Mouse (Mus musculus) forebrain, embryonic 14.5 days (tissue): ENCODE measurements around the gene Hmgb1. TPM values are rescaled to one million over a fixed set of nuclear protein-coding genes. Genes with fewer than 3 reads are reported as not detected.

Source experiments
- ATAC-seq: fragments of 200-750 bp; cut with Nextera tagmentation; 2 replicates; pipeline ENCODE4 v1.8.0; 2017; ENCODE audit warnings: mild to moderate bottlenecking, moderate library complexity
- DNase-seq: peaks from one replicate; pipeline ENCODE4 v3.0.0-alpha.2; 2015; ENCODE audit warnings: low spot score
- H3K27ac ChIP-seq: fragments of 300-500 bp; sonication (generic); 2 replicates; pipeline ENCODE4 v1.5.1; 2014; ENCODE audit warnings: low read depth, mild to moderate bottlenecking, control low read depth, low read length, moderate library complexity
- H3K27me3 ChIP-seq: fragments of 300-500 bp; sonication (generic); replicated peaks from 2 replicates; pipeline ENCODE4 v1.6.1; 2014; ENCODE audit warnings: low read length, control low read depth, mixed read lengths; ENCODE audit not compliant: control insufficient read depth, insufficient read depth
- H3K36me3 ChIP-seq: fragments of 300-500 bp; sonication (generic); 2 replicates; pipeline ENCODE4 v1.6.1; 2014; ENCODE audit warnings: low read length, control low read depth; ENCODE audit not compliant: control insufficient read depth, insufficient read depth
- H3K4me1 ChIP-seq: fragments of 300-500 bp; sonication (generic); 2 replicates; pipeline ENCODE4 v1.6.1; 2014; ENCODE audit warnings: antibody characterized with exemption, low read length, control low read depth; ENCODE audit not compliant: control insufficient read depth, insufficient read depth
- H3K4me2 ChIP-seq: fragments of 300-500 bp; sonication (generic); 2 replicates; pipeline ENCODE4 v1.6.1; 2014; ENCODE audit warnings: mild to moderate bottlenecking, control low read depth, low read length
- H3K4me3 ChIP-seq: fragments of 300-500 bp; sonication (generic); 2 replicates; pipeline ENCODE4 v1.5.1; 2014; ENCODE audit warnings: low read depth, low read length, control low read depth
- H3K9ac ChIP-seq: fragments of 300-500 bp; sonication (generic); 2 replicates; pipeline ENCODE4 v1.6.1; 2014; ENCODE audit warnings: mild to moderate bottlenecking, low read length, control low read depth, moderate library complexity
- H3K9me3 ChIP-seq: fragments of 300-500 bp; sonication (generic); replicated peaks from 2 replicates; pipeline ENCODE4 v1.6.1; 2016; ENCODE audit warnings: low read length, control low read depth, mixed read lengths; ENCODE audit not compliant: control insufficient read depth
- WGBS: fragments of 180-500 bp; shearing (Covaris S2); extraction: QIAGEN DNeasy Blood & Tissue Kit; methylation state at CpG from one replicate; pipeline ENCODE4 v1.1.7; 2014; 5-methylcytosine and 5-hydroxymethylcytosine counted together
- polyA plus RNA-seq: library from polyadenylated mRNA; unstranded; fragments of >200 nt; fragmentation: Nextera tagmentation; extraction: Ambion mirVana; gene quantifications from 2 replicates; pipeline ENCODE4 v1.2.1, GENCODE M21; 2014

Hmgb1 gene
- polyA plus RNA-seq, 1 experiment from 2014 or later = 1,219 TPM

DNA sequence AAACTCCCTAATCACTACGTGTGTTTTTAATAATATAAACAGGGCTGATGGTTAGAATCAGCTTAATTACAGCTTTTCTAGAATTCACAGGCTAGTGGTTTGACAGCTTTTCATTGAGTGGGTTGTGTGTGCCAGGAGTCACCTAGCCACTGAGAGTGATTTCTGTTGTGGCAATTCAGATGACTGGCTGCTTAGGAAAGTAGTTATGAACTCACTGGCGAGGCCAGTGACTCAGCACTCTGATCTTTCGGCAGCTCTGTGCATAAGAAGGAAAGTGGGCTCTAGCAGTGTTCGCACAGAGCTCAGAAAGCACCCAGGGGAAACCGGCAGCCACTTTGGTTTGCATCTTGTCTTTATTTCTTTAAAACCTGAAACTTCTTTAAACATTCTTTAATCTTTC is 18.7 kb upstream of the Hmgb1 start:
- Histone ChIP-seq H3K4me1 (no peaks in the 10 kb centered on the region), H3K4me3 (no peak overlapping the region), H3K9me3 (no peaks in the 10 kb centered on the region), H3K27ac (no peak overlapping the region), H3K27me3 (no peaks in the 10 kb centered on the region), H3K4me2 (no peak overlapping the region), H3K9ac (no peak overlapping the region), H3K36me3 (peaks cover 77% of the 10 kb centered on the region)
- ATAC-seq (no peak), DNase-seq (no peak)
- 84% methylated on average over 5 of the region's 5 CpGs for WGBS

DNA sequence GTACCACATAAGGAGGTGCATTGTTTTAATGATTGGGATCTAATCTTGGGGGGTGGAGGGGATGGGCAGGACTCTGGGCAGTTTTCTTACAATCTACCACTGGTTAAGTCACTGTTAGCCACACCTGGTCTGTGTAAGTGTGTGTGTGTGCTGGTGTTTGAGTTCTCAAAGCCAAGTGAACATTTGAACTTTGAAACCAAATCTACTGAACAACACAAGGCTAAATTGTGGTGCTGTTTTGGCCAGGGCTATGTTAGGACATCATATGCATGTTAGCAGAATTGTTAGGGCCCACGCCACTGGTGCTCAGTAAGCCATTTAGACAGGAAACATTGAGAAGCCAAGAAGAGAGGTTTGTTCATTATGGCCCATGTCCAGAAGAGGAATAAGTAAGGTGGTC is 14.5 kb upstream of the Hmgb1 start:
- no peak for DNase-seq
- Histone ChIP-seq H3K36me3 (peaks cover 71% of the 10 kb centered on the region), H3K9me3 (no peaks in the 10 kb centered on the region), H3K4me3 (no peak overlapping the region), H3K27me3 (no peaks in the 10 kb centered on the region), H3K9ac (no peak overlapping the region), H3K4me2 (no peak overlapping the region), H3K4me1 (no peaks in the 10 kb centered on the region), H3K27ac (no peak overlapping the region)
- WGBS = 95% methylated on average over 1 of the region's 1 CpGs
- ATAC-seq = no peak

DNA sequence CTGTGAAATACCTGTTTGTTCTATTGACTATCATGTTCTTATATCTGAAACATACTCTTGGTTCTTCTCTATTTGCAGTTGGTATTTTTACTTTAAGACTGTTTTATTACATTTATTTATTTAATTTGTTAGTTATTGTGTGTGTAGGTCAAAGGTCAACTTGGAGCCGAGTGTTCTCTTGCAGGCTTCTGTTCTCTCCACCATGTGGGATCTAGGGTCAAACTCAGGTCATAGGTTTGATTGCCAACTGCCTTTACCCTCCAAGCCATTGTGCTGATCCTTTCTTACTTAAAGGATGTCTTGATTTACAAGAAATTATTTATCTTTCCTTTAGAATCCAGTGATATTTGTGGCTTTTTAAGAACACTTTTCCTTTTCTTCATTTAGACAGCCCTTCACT is 12.3 kb upstream of the Hmgb1 start:
- DNase-seq (no peak), ATAC-seq (no peak)
- H3K9me3 ChIP-seq = no peaks in the 10 kb centered on the region
- H3K36me3 ChIP-seq = peaks cover 65% of the 10 kb centered on the region
- no peak overlapping the region for H3K27ac ChIP-seq
- WGBS = 0% methylated on average over 1 of the region's 1 CpGs
- no peak overlapping the region for H3K4me2 ChIP-seq
- H3K4me1 ChIP-seq = no peaks in the 10 kb centered on the region
- H3K27me3 ChIP-seq = no peaks in the 10 kb centered on the region
- no peak overlapping the region for H3K9ac ChIP-seq
- H3K4me3 ChIP-seq = no peak overlapping the region

DNA sequence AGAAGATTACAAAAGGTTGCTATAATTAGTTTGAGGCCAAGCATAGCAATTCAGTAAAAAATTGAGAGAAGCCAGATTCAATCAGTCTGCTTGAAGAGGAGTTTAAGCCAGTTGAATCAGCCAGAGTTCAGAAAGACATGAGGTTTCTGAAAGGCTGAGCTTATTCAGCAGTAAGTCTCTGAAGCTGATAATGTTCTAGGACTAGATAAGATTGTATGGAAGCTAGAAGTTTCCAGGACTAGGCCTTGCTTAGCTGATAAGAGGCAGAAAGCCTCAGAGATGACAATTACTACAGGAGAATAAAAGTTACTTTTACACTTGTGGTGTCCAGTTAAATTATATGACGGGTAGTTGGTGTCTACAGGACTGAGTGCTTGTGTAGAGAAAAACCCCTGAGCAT is 5.9 kb upstream of the Hmgb1 start:
- ATAC-seq = no peak

DNA sequence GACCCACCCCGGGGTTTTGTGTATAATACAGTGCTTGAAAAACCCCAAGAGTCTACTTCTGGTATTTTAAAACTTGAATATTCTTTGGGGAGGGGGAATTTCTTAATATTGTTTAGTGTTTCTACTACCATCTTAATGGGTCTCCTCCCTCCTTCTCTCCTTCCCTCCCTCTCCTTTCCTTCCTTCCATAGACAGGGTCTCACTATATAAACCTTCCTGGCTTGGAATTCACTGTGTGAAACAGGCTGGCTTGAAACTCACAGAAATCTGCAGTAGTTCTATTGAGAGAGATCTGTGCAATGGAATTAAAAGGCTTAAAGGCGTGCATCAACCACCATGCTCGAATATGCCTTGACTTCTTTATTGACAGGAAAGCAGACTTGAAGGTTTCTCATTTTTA is 1.5 kb upstream of the Hmgb1 start:
- Histone ChIP-seq H3K9ac (peak overlapping the region; percentile 68), H3K27me3 (no peaks in the 10 kb centered on the region), H3K4me3 (peak overlapping the region; percentile 53), H3K36me3 (peaks cover 19% of the 10 kb centered on the region), H3K27ac (no peak overlapping the region), H3K4me1 (peaks cover 12% of the 10 kb centered on the region), H3K4me2 (peak overlapping the region; percentile 79), H3K9me3 (no peaks in the 10 kb centered on the region)
- WGBS = 80% methylated on average over 3 of the region's 3 CpGs
- no peak for ATAC-seq
- DNase-seq = no peak

More for the DNA sequence above, 5.9 kb upstream of the Hmgb1 start:
- Histone ChIP-seq H3K4me2 (no peak overlapping the region), H3K36me3 (peaks cover 57% of the 10 kb centered on the region), H3K27me3 (no peaks in the 10 kb centered on the region), H3K4me1 (peaks cover 12% of the 10 kb centered on the region), H3K9me3 (no peaks in the 10 kb centered on the region), H3K9ac (no peak overlapping the region), H3K4me3 (no peak overlapping the region), H3K27ac (no peak overlapping the region)
- no peak for DNase-seq
- WGBS = 95% methylated on average over 1 of the region's 1 CpGs

DNA sequence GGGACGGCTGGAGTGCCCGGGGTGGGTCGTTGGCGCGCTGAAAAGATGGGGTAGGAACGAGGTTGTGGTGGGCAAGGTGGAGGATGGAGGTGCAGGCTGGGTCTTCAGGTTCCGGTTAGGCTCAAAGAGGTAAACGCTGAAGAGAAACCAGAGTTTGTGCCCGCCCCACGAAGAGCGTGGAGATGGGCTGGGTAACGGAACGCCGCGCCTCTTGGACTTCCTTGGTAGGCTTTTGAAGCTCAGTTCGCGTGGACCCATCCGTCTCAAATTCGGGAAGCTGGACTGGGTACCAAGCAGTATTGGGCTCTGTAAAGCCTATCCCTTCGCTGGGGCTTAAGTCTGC is 526 bp upstream of the Hmgb1 start:
- peak overlapping the region; percentile 94; the same call in 1 of the 2 replicates for H3K27ac ChIP-seq
- H3K4me2 ChIP-seq = peak overlapping the region; percentile 79
- under 1% methylated on average over 20 of the region's 20 CpGs for WGBS
- ATAC-seq (no peak), DNase-seq (no peak)
- H3K9me3 ChIP-seq = no peaks in the 10 kb centered on the region
- peak overlapping the region; percentile 53 for H3K4me3 ChIP-seq
- no peaks in the 10 kb centered on the region for H3K27me3 ChIP-seq
- H3K4me1 ChIP-seq = peaks cover 12% of the 10 kb centered on the region
- peak overlapping the region; percentile 68 for H3K9ac ChIP-seq
- peaks cover 11% of the 10 kb centered on the region for H3K36me3 ChIP-seq

DNA sequence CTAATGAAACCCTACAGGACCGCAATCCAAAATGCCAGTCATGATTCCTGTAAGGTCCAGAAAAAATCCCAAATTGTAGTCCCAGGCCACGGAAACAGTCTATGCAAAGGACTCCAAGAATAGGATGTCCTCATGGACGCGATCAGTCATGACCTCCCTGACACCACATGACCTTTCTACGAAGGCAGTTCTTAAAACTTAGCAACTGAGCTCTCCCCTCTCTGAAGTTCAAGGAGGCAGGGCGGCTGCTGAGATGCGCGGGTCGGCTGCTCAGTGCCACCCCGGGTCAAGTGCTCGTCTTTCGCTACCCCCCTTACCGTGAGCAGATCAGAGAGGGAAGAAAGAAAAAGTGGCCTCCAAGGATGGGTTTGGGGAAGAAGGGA is 577 bp downstream of the Hmgb1 start:
- Histone ChIP-seq H3K4me2 (peak overlapping the region; percentile 64), H3K27ac (peak overlapping the region; percentile 94), H3K4me3 (peak overlapping the region; percentile 53), H3K27me3 (no peaks in the 10 kb centered on the region), H3K4me1 (peaks cover 12% of the 10 kb centered on the region), H3K36me3 (no peaks in the 10 kb centered on the region), H3K9ac (peak overlapping the region; percentile 82), H3K9me3 (no peaks in the 10 kb centered on the region)
- WGBS = 0% methylated on average over 13 of the region's 13 CpGs
- ATAC-seq = no peak
- DNase-seq = no peak

DNA sequence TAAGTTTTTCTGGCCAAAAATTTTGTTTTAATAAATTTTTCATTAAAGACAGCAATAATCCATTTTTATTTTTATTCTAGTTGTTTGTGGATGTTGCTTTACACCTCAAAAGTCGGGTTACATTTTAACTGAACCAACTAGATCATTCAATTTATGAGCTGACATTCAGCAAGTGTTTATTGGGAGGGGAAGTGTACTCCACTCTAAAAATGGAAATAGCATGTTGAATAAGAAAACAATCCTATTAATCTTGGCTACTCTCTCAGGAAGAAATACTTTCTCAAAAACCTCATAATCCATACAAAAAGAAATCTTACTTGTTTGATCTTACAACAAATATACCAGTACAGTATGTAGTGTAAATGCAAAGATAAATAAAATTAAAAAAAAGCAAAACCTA is 1.2 kb downstream of the Hmgb1 start:
- H3K27me3 ChIP-seq = no peaks in the 10 kb centered on the region
- H3K4me1 ChIP-seq = peaks cover 12% of the 10 kb centered on the region
- H3K36me3 ChIP-seq = no peaks in the 10 kb centered on the region
- ATAC-seq (no peak), DNase-seq (no peak)
- H3K9me3 ChIP-seq = no peaks in the 10 kb centered on the region
- peak overlapping the region; percentile 64 for H3K4me2 ChIP-seq
- H3K9ac ChIP-seq = peak overlapping the region; percentile 82
- 0 out of 2 replicates have a peak overlapping the region, but pooled peaks have one; percentile 94 for H3K27ac ChIP-seq
- H3K4me3 ChIP-seq = peak overlapping the region; percentile 53
- WGBS = 39% methylated on average over 1 of the region's 1 CpGs

DNA sequence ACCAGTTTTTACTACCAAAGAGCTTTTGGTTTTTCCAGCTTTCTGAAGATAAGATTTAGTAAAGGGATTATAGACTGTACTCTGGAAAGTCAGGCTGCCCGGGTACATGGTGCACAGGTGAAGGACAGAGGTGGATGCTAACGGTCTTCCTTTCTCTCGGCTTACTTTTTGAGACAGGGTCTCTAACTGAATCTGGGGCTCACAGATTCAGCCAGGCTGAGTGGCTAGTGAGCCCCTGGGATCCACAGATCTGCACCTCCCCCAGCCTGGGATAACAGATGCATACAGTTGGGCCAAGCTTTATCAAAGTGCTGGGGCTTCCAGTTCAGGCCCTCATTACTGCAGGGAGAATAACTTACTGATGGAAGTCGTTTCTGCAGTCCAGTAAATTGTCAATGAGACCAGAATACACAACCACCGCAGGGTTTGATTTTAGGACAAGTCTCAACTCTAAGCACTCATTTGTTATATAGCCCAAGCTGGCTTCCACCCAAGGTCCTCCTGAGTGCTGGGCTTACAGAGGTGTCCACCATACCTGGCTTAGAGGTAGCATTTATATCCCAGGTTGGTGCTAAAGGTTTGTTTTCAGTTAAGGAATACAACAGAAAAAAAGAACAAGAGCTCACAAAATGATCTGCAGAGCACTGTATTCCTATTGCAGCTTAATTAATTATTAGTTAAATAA is 2.0 kb downstream of the Hmgb1 start:
- no peaks in the 10 kb centered on the region for H3K9me3 ChIP-seq
- no peak for ATAC-seq
- H3K27ac ChIP-seq = no peak overlapping the region
- H3K4me3 ChIP-seq = no peak overlapping the region
- no peaks in the 10 kb centered on the region for H3K36me3 ChIP-seq
- no peak for DNase-seq
- H3K4me2 ChIP-seq = no peak overlapping the region
- 76% methylated on average over 5 of the region's 5 CpGs for WGBS
- H3K9ac ChIP-seq = no peak overlapping the region; the same call in 1 of the 2 replicates
- H3K27me3 ChIP-seq = no peaks in the 10 kb centered on the region
- H3K4me1 ChIP-seq = peaks cover 12% of the 10 kb centered on the region
